Mouse (Mus musculus) lung, embryonic 16.5 days (tissue): ENCODE results near the gene Gas6. TPM values are rescaled to one million over a fixed set of nuclear protein-coding genes. Genes with fewer than 3 reads are reported as not detected.

ENCODE experiments used
- ATAC-seq: fragments of 200-750 bp; cut with Nextera tagmentation; 2 replicates; pipeline ENCODE4 v1.8.0; 2017; ENCODE audit warnings: low read depth, mild to moderate bottlenecking, moderate library complexity
- H3K27ac ChIP-seq: fragments of 300-500 bp; sonication (generic); 2 replicates; pipeline ENCODE4 v1.5.1; 2014; ENCODE audit warnings: mild to moderate bottlenecking, control low read depth, low read length
- H3K27me3 ChIP-seq: fragments of 300-500 bp; sonication (generic); 2 replicates; pipeline ENCODE4 v1.6.1; 2014; ENCODE audit warnings: low read depth, low read length, mixed read lengths; ENCODE audit not compliant: control insufficient read depth, insufficient read depth
- H3K36me3 ChIP-seq: fragments of 300-500 bp; sonication (generic); 2 replicates; pipeline ENCODE4 v1.6.1; 2014; ENCODE audit warnings: low read length; ENCODE audit not compliant: control insufficient read depth, insufficient read depth
- H3K4me1 ChIP-seq: fragments of 300-500 bp; sonication (generic); replicated peaks from 2 replicates; pipeline ENCODE4 v1.6.1; 2014; ENCODE audit warnings: low read length, mixed read lengths; ENCODE audit not compliant: control insufficient read depth, insufficient read depth
- H3K4me2 ChIP-seq: fragments of 300-500 bp; sonication (generic); 2 replicates; pipeline ENCODE4 v1.6.1; 2014; ENCODE audit warnings: low read depth, low read length, control low read depth
- H3K4me3 ChIP-seq: fragments of 300-500 bp; sonication (generic); 2 replicates; pipeline ENCODE4 v1.5.1; 2014; ENCODE audit warnings: mild to moderate bottlenecking, low read length, control low read depth
- H3K9ac ChIP-seq: fragments of 300-500 bp; sonication (generic); 2 replicates; pipeline ENCODE4 v1.6.1; 2014; ENCODE audit warnings: low read length, control low read depth
- H3K9me3 ChIP-seq: fragments of 300-500 bp; sonication (generic); 2 replicates; pipeline ENCODE4 v1.6.1; 2016; ENCODE audit warnings: low read length; ENCODE audit not compliant: control insufficient read depth
- WGBS: fragments of 180-500 bp; shearing (Covaris S2); extraction: QIAGEN DNeasy Blood & Tissue Kit; methylation state at CpG from one replicate; pipeline ENCODE4 v1.1.7; 2014; 5-methylcytosine and 5-hydroxymethylcytosine counted together
- polyA plus RNA-seq: library from polyadenylated mRNA; unstranded; fragments of >200 nt; fragmentation: Nextera tagmentation; extraction: Ambion mirVana; gene quantifications from 2 replicates; pipeline ENCODE4 v1.2.1, GENCODE M21; 2015

Gas6 gene
- polyA plus RNA-seq, 1 experiment from 2014 or later = 78.0 TPM

- Histone ChIP-seq H3K36me3 (no peaks in the 10 kb centered on the region), H3K4me1 (peaks cover 9% of the 10 kb centered on the region; the same call in 1 of the 2 replicates), H3K4me3 (no peak overlapping the region), H3K27ac (no peak overlapping the region), H3K27me3 (no peaks in the 10 kb centered on the region), H3K9me3 (no peaks in the 10 kb centered on the region), H3K4me2 (no peak overlapping the region), H3K9ac (no peak overlapping the region)
- no peak for ATAC-seq
- WGBS = 87% methylated on average over 4 of the region's 4 CpGs
Measured at GRCm38 (mm10) chr8:13459431-13459830, 34.9 kb downstream of the Gas6 start.

GRCm38 (mm10) chr8:13455295-13455694 lies 39.0 kb downstream of the Gas6 start:
- no peaks in the 10 kb centered on the region for H3K9me3 ChIP-seq
- H3K4me2 ChIP-seq = no peak overlapping the region
- peak; percentile 74 for ATAC-seq
- no peak overlapping the region for H3K27ac ChIP-seq
- no peaks in the 10 kb centered on the region for H3K36me3 ChIP-seq
- H3K9ac ChIP-seq = no peak overlapping the region
- H3K27me3 ChIP-seq = no peaks in the 10 kb centered on the region
- no peaks in the 10 kb centered on the region for H3K4me1 ChIP-seq
- H3K4me3 ChIP-seq = no peak overlapping the region
- 19% methylated on average over 2 of the region's 2 CpGs for WGBS

- WGBS = 59% methylated on average over 8 of the region's 8 CpGs
- no peak for ATAC-seq
- H3K9me3 ChIP-seq = no peaks in the 10 kb centered on the region
- no peak overlapping the region for H3K9ac ChIP-seq
- H3K27me3 ChIP-seq = no peaks in the 10 kb centered on the region
- H3K4me2 ChIP-seq = no peak overlapping the region
- no peak overlapping the region for H3K27ac ChIP-seq
- no peak overlapping the region for H3K4me3 ChIP-seq
- H3K4me1 ChIP-seq = no peaks in the 10 kb centered on the region
- H3K36me3 ChIP-seq = no peaks in the 10 kb centered on the region
Measured at GRCm38 (mm10) chr8:13454341-13455113, 39.8 kb downstream of the Gas6 start.

GRCm38 (mm10) chr8:13451747-13452277 lies 42.5 kb downstream of the Gas6 start:
- WGBS = 61% methylated on average over 6 of the region's 6 CpGs
- no peaks in the 10 kb centered on the region for H3K36me3 ChIP-seq
- H3K27ac ChIP-seq = no peak overlapping the region
- H3K4me2 ChIP-seq = no peak overlapping the region
- no peaks in the 10 kb centered on the region for H3K27me3 ChIP-seq
- no peak overlapping the region for H3K9ac ChIP-seq
- ATAC-seq = no peak
- H3K4me1 ChIP-seq = no peaks in the 10 kb centered on the region
- no peak overlapping the region for H3K4me3 ChIP-seq
- H3K9me3 ChIP-seq = no peaks in the 10 kb centered on the region

- no peak for ATAC-seq
- Histone ChIP-seq H3K27me3 (no peaks in the 10 kb centered on the region), H3K9me3 (no peaks in the 10 kb centered on the region), H3K27ac (no peak overlapping the region), H3K9ac (no peak overlapping the region), H3K4me1 (no peaks in the 10 kb centered on the region), H3K4me3 (no peak overlapping the region), H3K36me3 (no peaks in the 10 kb centered on the region), H3K4me2 (no peak overlapping the region)
- 54% methylated on average over 4 of the region's 4 CpGs for WGBS
Measured at GRCm38 (mm10) chr8:13448145-13448544, 46.1 kb downstream of the Gas6 start.

GRCm38 (mm10) chr8:13446456-13446855 lies 47.8 kb downstream of the Gas6 start:
- no peak overlapping the region for H3K9ac ChIP-seq
- no peak overlapping the region for H3K4me3 ChIP-seq
- no peak overlapping the region for H3K4me2 ChIP-seq
- no peaks in the 10 kb centered on the region for H3K36me3 ChIP-seq
- no peaks in the 10 kb centered on the region for H3K4me1 ChIP-seq
- H3K27me3 ChIP-seq = no peaks in the 10 kb centered on the region
- 85% methylated on average over 6 of the region's 6 CpGs for WGBS
- no peak overlapping the region for H3K27ac ChIP-seq
- no peaks in the 10 kb centered on the region for H3K9me3 ChIP-seq
- no peak for ATAC-seq

DNA sequence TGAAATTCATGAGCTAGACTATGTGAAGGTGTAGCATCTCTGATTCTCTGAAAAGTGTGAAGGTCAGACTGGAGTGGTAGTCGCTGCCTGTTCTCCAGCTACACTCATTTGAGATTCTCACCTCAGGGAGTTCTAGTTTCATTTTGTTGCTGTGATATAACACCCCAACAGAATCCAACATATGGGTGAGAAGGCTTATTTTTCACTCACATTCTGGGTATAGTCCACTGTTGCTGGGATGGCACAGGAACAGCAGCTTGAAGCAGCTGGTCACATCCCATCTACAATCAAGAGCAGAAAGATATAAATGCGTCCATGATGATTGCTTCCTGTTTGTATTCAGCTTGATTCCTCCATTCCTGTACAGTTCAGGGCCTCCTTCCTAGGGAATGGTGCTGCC lies 52.1 kb downstream of the Gas6 start:
- Histone ChIP-seq H3K27ac (no peak overlapping the region), H3K9ac (no peak overlapping the region), H3K4me2 (no peak overlapping the region), H3K4me1 (no peaks in the 10 kb centered on the region), H3K27me3 (no peaks in the 10 kb centered on the region), H3K4me3 (no peak overlapping the region), H3K9me3 (no peaks in the 10 kb centered on the region), H3K36me3 (no peaks in the 10 kb centered on the region)
- no peak for ATAC-seq
- WGBS = 72% methylated on average over 2 of the region's 2 CpGs

DNA sequence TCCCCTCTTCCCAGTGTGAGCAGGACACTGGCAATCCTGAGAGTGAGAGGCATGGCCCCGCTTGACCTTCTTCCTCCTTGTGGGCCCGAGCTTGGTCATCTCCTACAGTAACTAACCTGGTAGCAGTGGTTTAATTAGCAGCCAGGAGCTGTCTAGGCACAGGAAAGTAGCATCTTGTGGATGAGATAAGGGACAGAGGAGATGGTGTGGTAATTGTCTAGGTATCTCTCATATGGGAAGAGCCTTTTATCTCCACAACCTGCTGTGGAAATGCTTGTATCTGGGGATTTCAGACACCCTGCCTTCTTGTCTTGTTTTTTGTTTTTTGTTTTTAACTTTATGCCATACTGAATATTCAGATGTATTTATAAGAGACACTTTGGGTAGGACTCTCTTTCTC lies 56.8 kb downstream of the Gas6 start:
- ATAC-seq = no peak
- 72% methylated on average over 2 of the region's 2 CpGs for WGBS
- Histone ChIP-seq H3K9ac (no peak overlapping the region), H3K27me3 (peaks cover 17% of the 10 kb centered on the region), H3K4me2 (no peak overlapping the region), H3K4me3 (no peak overlapping the region), H3K36me3 (no peaks in the 10 kb centered on the region), H3K27ac (no peak overlapping the region), H3K9me3 (no peaks in the 10 kb centered on the region), H3K4me1 (no peaks in the 10 kb centered on the region)

GRCm38 (mm10) chr8:13436052-13436451 lies 58.2 kb downstream of the Gas6 start:
- H3K4me2 ChIP-seq = no peak overlapping the region
- 10% methylated on average over 8 of the region's 8 CpGs for WGBS

More at GRCm38 (mm10) chr8:13436052-13436451, 58.2 kb downstream of the Gas6 start:
- no peak for ATAC-seq
- H3K9me3 ChIP-seq = no peaks in the 10 kb centered on the region
- H3K4me1 ChIP-seq = no peaks in the 10 kb centered on the region
- no peak overlapping the region for H3K27ac ChIP-seq
- H3K9ac ChIP-seq = no peak overlapping the region
- no peaks in the 10 kb centered on the region for H3K36me3 ChIP-seq
- no peak overlapping the region for H3K4me3 ChIP-seq
- H3K27me3 ChIP-seq = peaks cover 17% of the 10 kb centered on the region
